Mouse (Mus musculus) bone marrow macrophage, adult 2 months (primary cell): ENCODE data around the gene Bik.

Source experiments
- CTCF ChIP-seq: IDR thresholded peaks from 2 replicates; pipeline ENCODE4 v1.5.1; 2012; ENCODE audit warnings: low read depth, mild to moderate bottlenecking, low read length, moderate library complexity
- POLR2A ChIP-seq: IDR thresholded peaks from 2 replicates; pipeline ENCODE4 v1.6.1; 2012; ENCODE audit warnings: mild to moderate bottlenecking, low read depth, low read length, borderline replicate concordance

DNA sequence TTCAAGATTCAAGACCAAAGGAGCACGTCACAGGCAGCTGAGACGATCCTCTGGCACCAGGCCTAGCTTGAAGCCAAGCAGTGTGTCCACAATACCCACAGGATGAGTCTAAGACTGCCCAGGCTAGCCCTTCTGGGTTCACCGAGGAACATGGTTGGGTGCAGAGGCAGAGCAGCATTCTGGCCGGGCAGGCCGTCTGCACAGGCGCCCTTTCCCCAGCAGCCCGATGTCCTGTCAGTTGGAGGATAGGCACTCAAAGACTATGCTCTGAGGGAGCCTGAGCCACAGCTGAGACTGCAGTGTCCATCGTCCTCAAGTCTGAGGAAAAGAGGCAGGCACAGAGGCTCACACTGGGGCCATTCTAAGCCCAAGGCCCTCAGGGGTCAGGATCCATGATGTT lies 20.5 kb downstream of the Bik start:
- TF ChIP-seq CTCF (no peak), POLR2A (no peak)
